Mouse (Mus musculus): ENCODE data around the gene Dazap1. TPM values are rescaled to one million over a fixed set of nuclear protein-coding genes. Genes with fewer than 3 reads are reported as not detected.

Gene Dazap1
- total RNA-seq, 2 experiments from 2014 or later: 49.9 to 51.0 TPM

GRCm38 (mm10) chr10:80264341-80265148, 3.3 kb downstream of the Dazap1 start:
- intact Hi-C loops (cut with DNase I; ENCODE audit: low total_unique reads): no loop called here
- DNase-seq: peak; percentile 100

DNA sequence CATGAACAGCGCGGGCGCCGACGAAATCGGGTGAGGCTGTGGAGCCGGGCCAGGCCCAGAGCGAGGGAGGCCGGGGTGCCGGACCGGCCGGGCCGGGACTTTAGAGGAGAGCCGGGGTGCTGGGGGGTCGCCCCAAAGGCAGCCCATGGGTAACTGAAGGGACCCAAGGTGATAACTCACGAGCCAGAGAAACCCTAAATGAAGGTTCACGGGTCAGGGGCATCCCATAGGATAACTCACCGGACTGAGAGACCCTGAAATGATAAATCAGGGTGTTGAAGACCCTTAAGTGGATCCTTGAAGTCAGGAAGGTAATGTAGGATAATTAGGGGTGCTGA, 3.8 kb downstream of the Dazap1 start:
- intact Hi-C loops (cut with DNase I; ENCODE audit: low total_unique reads): no loop called here
- DNase-seq: no peak

GRCm38 (mm10) chr10:80270099-80270498, 8.8 kb downstream of the Dazap1 start:
- intact Hi-C loops (cut with DNase I; ENCODE audit: low total_unique reads): no loop called here
- DNase-seq: no peak

DNA sequence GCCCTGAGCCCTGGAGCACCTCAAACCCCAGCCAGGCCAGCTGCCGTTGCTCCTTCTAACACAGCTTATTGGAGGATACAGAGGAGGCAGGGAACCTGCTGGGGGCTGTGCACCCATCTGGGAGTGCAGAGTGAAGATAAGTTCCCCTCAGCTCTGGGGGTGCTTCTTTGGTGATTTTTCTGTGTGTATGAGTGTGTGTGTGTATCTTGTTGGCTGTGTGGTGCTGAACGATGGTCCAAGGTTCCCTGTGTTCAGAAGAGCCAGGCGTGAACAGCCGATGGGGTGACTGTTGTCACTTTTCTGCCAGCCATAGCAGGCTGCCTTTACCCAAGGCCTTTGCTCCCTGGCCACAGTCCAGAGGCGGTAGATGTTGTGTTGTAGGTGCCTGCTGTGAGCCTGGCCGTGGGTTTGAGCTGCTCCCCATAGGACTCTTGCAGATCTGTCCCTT, 9.5 kb downstream of the Dazap1 start:
- intact Hi-C loops (cut with DNase I; ENCODE audit: low total_unique reads): no loop called here
- DNase-seq: no peak

DNA sequence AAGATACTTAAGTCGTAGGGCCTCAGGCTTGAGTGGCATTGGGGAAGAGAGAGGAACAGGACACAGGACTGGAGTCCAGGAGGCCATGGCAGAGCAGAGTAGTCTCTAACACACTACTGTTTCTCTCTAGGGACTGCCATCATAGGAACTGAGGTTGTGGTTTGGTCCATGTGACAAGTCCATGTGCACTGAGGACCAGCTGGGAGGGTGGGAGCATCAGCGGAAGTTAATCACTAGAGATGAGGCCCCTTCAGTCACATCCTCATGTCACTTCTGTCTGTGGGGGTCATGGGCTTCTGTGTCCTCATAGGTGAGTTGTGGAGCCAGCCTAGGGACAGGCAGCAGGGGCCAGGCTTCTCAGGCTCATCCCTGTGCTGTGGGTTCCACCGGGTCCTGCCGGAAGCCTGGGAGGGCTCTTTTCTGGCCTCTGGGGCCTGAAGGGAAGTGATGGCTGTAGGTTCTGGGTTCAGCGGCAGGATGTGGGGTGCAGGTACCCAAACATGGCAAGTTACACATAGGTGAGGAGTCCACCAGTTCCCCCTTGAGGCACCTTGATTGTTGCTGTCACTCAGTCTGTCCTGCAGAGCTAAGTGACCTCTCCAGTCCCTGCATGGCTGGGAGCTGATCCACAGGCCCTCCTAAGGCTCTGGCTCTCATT, 10.0 kb downstream of the Dazap1 start:
- intact Hi-C loops (cut with DNase I; ENCODE audit: low total_unique reads): no loop called here
- DNase-seq: no peak

GRCm38 (mm10) chr10:80271870-80272585, 10.7 kb downstream of the Dazap1 start:
- DNase-seq: no peak
- intact Hi-C loops (cut with DNase I; ENCODE audit: low total_unique reads): no loop called here

DNA sequence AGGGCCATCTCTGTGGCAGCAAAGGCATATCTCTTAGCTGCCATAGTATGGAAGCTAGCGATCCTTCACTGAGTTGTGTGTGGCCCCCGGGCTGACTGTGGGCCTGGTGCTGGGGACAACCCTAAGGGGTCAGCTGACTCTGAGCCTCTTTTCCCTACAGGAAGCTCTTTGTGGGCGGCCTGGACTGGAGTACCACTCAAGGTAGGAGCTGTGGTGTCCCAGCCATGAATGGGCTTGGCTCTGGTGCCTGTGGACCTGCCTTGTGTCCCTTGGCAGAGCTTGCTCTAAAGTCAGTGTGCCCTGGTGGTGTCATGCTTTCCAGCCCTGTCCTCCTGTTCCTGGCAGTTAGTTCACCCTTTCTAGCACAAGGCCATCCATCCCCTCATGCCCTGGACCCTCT, 12.6 kb downstream of the Dazap1 start:
- DNase-seq: no peak
- intact Hi-C loops (cut with DNase I; ENCODE audit: low total_unique reads): no loop called here

DNA sequence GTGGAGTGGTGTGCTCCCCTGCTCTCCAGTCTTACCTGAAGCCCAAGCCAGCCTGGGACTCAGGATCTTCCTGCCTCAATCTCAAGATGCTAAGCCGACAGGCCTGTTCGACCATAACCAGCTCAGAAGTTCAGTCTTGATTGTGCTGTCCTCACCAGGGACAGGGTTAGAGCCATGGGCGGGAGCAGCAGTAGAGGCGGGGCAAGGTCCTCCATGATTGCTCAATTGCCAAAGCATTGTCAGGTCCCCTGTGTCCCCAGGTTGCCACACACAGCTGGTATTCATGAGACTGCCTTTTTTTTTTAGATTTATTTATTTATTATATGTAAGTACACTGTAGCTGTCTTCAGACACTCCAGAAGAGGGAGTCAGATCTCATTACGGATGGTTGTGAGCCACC, 15.0 kb downstream of the Dazap1 start:
- no peak for DNase-seq
- intact Hi-C loops (cut with DNase I; ENCODE audit: low total_unique reads): no loop called here

DNA sequence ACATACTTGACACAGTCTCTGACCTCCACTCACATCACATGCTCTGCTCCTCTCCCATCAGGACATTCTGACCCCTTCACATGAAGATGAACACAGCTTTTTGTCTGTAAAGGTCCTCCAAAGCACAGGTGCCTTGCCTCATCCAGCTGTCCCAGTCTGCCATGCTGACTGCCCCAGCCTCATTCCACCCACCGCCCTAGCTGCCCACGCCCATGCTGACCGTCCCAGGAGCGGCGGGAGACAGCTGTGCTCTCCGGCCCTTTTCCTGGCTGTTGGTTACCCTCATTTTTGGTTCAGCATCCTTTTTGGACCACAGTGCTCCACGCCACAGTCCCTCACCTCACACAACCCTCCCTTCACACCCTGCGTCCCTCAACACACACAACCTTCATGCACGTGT, 17.1 kb downstream of the Dazap1 start:
- intact Hi-C loops (cut with DNase I; ENCODE audit: low total_unique reads): no loop called here
- no peak for DNase-seq

DNA sequence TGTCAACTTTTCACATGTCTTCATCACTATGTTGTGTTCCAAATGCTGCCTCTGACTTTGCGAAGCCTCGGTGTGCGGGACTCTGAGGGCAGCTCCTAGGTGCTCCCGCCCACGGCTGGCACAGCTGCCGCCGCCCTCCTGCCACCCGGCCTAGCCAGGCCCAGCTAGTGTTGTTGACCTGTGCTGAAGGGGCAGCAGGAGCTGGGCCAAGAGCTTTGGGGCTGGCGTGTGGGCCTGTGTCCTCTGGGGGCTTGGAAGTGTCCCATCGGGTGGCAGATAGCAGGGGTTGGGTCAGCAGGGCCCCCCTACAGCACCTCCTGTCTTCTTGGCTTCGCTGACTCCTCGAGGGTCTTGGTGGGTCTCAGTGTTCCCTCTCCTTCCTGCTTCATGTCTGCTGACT, 18.0 kb downstream of the Dazap1 start:
- DNase-seq: no peak
- intact Hi-C loops (cut with DNase I; ENCODE audit: low total_unique reads): no loop called here

GRCm38 (mm10) chr10:80281304-80281703, 20.0 kb downstream of the Dazap1 start:
- DNase-seq: no peak
- intact Hi-C loops (cut with DNase I; ENCODE audit: low total_unique reads): no loop called here

- intact Hi-C loops (cut with DNase I; ENCODE audit: low total_unique reads): no loop called here
- no peak for DNase-seq
These were observed 20.7 kb downstream of the Dazap1 start for GRCm38 (mm10) chr10:80281921-80282371.

GRCm38 (mm10) chr10:80282481-80283441, 21.5 kb downstream of the Dazap1 start:
- no peak for DNase-seq
- intact Hi-C loops (cut with DNase I; ENCODE audit: low total_unique reads): no loop called here

GRCm38 (mm10) chr10:80285222-80286070, 24.2 kb downstream of the Dazap1 start:
- intact Hi-C loops (cut with DNase I; ENCODE audit: low total_unique reads): no loop called here
- no peak for DNase-seq

GRCm38 (mm10) chr10:80288097-80288496, 26.8 kb downstream of the Dazap1 start:
- DNase-seq: no peak
- intact Hi-C loops (cut with DNase I; ENCODE audit: low total_unique reads): no loop called here

GRCm38 (mm10) chr10:80288657-80289056, 27.4 kb downstream of the Dazap1 start:
- DNase-seq: no peak
- intact Hi-C loops (cut with DNase I; ENCODE audit: low total_unique reads): no loop called here

DNA sequence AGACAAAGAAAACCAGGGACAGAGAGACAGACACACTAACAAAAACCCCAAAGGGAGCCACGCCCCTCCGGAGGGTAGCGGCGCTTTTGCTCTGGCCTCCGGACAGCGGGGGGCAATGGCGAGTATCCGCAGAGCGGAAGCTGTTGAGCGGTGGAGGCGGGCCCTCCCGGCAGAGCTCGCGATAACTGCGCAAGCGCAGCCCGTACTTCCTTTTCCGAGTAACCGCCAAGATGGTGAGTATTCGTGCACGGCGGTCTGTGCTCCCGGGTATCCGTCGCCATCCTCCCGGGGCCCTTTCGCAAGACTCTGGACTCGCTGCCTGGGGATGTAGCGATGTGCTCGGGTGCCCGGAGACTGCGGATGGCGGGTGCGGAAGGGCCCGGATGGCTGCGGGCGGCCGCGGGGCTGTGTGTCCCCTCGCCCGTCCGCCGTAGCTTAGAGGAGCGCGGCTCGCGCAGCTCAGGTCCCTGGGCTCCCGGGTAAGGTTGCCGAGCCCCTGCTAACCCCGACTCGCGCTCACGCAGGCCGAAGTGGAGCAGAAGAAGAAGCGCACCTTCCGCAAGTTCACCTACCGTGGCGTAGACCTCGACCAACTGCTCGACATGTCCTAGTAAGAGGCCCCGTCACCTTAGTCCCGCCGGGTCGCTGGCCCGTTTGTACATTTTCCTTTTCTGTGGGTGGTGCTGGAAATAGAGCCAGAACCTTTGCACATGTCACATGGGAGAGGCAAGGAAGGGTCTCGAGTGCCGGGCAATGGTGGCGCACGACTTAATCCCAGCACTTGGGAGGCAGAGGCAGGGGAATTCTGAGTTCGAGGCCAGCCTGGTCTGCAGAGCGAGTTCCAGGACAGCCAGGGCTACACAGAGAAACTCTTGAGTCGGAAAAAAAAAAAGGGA, 31.2 kb downstream of the Dazap1 start, which contains the start of gene Rps15:
Rps15 (plus strand) TSS at position 203 of the 896 bp plus-strand sequence.
- intact Hi-C loops (cut with DNase I; ENCODE audit: low total_unique reads): no loop called here
- peak; percentile 97 for DNase-seq
